Comparison of ENCODE assay signal across 15 mouse cellular contexts in the genomic region with DNA sequence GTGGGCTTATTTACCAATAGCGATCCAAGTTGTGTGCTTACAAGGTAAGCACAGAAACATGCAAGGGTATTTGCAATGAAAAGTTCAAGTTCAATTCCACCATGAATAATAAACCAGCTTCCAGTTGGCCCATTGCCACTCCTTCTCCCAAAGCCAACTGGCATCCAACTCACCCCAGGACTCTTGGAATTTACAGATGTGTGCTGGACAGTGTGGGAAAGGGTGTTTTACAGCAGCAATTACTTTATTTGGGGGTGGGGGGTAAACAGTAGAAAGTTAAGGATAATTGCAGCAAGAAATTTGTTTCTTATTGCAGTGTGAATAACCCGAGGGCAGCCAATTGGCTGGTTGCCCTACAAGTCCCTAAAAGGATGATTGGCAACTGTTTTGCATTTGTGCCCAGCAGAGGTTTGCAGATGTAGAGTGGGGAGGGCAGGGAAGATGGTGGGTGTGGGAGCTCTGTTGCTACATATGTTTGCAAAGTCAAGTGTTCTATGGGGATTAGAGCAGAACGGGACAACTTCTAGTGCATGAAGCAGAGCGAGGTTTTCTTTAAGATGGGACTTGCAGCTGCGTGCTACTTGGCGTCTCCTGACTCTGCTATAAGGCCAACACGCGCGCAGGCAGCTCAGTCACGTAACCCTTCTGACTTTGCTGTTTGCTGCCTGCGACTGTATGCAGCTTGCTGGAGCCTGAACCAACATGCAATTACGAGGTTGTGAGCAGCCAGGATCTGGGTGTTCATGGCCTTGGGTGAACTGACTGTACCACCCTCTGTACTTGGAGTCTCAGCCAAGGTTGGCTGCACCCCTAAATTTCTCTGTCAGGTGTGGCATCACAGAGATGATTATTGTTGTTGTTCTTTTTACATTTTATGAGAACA.
DNase-seq lines count a peak whose midpoint lies in the region; ATAC-seq lines count a peak whose summit lies in the region.
"Had no signal": no experiment of that assay in that cellular context is flagged by ENCODE, and none has a peak within 500 bp of the region (broad histone marks: within the 10 kb centered on the region; RNA-seq: fewer than 3 reads in every experiment).

No protein-coding gene starts in this region.

- H3K4me1 ChIP-seq in forebrain, embryonic 14.5 days (ENCODE audit: control insufficient read depth, insufficient read depth, low read length), result no peaks in the 10 kb centered on the region
- peaks cover 4% of the 10 kb centered on the region; the same call in 1 of the 2 replicates for H3K4me1 ChIP-seq in forebrain, embryonic 12.5 days
- 0 out of 2 replicates have a peak, but pooled peaks cover 2% of the 10 kb centered on the region for H3K4me1 ChIP-seq in hindbrain, embryonic 12.5 days
- H3K4me1 ChIP-seq: liver, embryonic 15.5 days had no signal

- ATAC-seq in forebrain, embryonic 14.5 days, result no peak
- no peak for ATAC-seq in forebrain, embryonic 12.5 days (ENCODE audit: low FRiP score)
- no peak for ATAC-seq in hindbrain, embryonic 12.5 days (ENCODE audit: low FRiP score)

- H3K36me3 ChIP-seq in forebrain, embryonic 14.5 days (ENCODE audit: control insufficient read depth, insufficient read depth, low read length), result no peaks in the 10 kb centered on the region
- H3K36me3 ChIP-seq in forebrain, embryonic 12.5 days (replicated peaks), result no peaks in the 10 kb centered on the region
- no peaks in the 10 kb centered on the region for H3K36me3 ChIP-seq in hindbrain, embryonic 12.5 days
- H3K36me3 ChIP-seq: liver, embryonic 15.5 days had no signal

- H3K9me3 ChIP-seq in forebrain, embryonic 14.5 days (replicated peaks; ENCODE audit: control insufficient read depth, low read length), result no peaks in the 10 kb centered on the region
- no peaks in the 10 kb centered on the region for H3K9me3 ChIP-seq in forebrain, embryonic 12.5 days
- no peaks in the 10 kb centered on the region for H3K9me3 ChIP-seq in hindbrain, embryonic 12.5 days (replicated peaks)
- H3K9me3 ChIP-seq: liver, embryonic 15.5 days had no signal

- DNase-seq in forebrain, embryonic 14.5 days (ENCODE audit: low spot score), result peak; percentile 37
- peak; percentile 5 for DNase-seq in testis, postnatal 14 days (ENCODE audit: low spot score)
- no peak for DNase-seq in testis, postnatal 10 days (ENCODE audit: low spot score)
- DNase-seq in kidney, postnatal 25 days, result peak; percentile 68 to 78
- no peak for DNase-seq in frontal cortex, postnatal 14 days (ENCODE audit: low spot score in 2 of 2)
- DNase-seq in left cerebral cortex, adult 18-20 months (ENCODE audit: low spot score in 2 of 2), result no peak
- DNase-seq: B cell, adult 2 months; cerebellum, adult 9-10 months; right cerebral cortex, adult 18-20 months had no signal

- no peak overlapping the region for H3K4me2 ChIP-seq in forebrain, embryonic 14.5 days (ENCODE audit: low read length)
- no peak overlapping the region for H3K4me2 ChIP-seq in forebrain, embryonic 12.5 days
- no peak overlapping the region for H3K4me2 ChIP-seq in hindbrain, embryonic 12.5 days (replicated peaks)
- H3K4me2 ChIP-seq: heart, embryonic 11.5 days; liver, embryonic 15.5 days had no signal

- H3K4me3 ChIP-seq in forebrain, embryonic 14.5 days (ENCODE audit: low read depth, low read length), result no peak overlapping the region
- no peak overlapping the region for H3K4me3 ChIP-seq in forebrain, embryonic 12.5 days (replicated peaks)
- H3K4me3 ChIP-seq in hindbrain, embryonic 12.5 days, result no peak overlapping the region
- H3K4me3 ChIP-seq: liver, embryonic 15.5 days had no signal

- H3K9ac ChIP-seq in forebrain, embryonic 14.5 days (ENCODE audit: low read length), result no peak overlapping the region
- H3K9ac ChIP-seq in forebrain, embryonic 12.5 days, result no peak overlapping the region
- H3K9ac ChIP-seq in hindbrain, embryonic 12.5 days, result no peak overlapping the region
- H3K9ac ChIP-seq: liver, embryonic 15.5 days had no signal

- H3K27ac ChIP-seq in forebrain, embryonic 14.5 days (ENCODE audit: low read depth, low read length), result no peak overlapping the region
- H3K27ac ChIP-seq in forebrain, embryonic 12.5 days, result no peak overlapping the region
- no peak overlapping the region for H3K27ac ChIP-seq in hindbrain, embryonic 12.5 days
- H3K27ac ChIP-seq: kidney, postnatal 0 days; liver, embryonic 15.5 days; macrophage had no signal

- no peaks in the 10 kb centered on the region for H3K27me3 ChIP-seq in forebrain, embryonic 14.5 days (replicated peaks; ENCODE audit: control insufficient read depth, insufficient read depth, low read length)
- H3K27me3 ChIP-seq in forebrain, embryonic 12.5 days, result no peaks in the 10 kb centered on the region
- H3K27me3 ChIP-seq in hindbrain, embryonic 12.5 days, result no peaks in the 10 kb centered on the region
- H3K27me3 ChIP-seq: liver, embryonic 15.5 days had no signal

- WGBS in forebrain, embryonic 14.5 days, result 74% methylated on average over 12 of the region's 12 CpGs
- 91% methylated on average over 12 of the region's 12 CpGs for WGBS in forebrain, embryonic 12.5 days
- 83% methylated on average over 12 of the region's 12 CpGs for WGBS in hindbrain, embryonic 12.5 days

Comparison
In these comparisons a context has a peak if more than half of its experiments do, and no peak if none do; other contexts are left out.
1. DNase-seq: peak in forebrain, embryonic 14.5 days (single experiment), testis, postnatal 14 days (single experiment) and kidney, postnatal 25 days (2 of 2); none in testis, postnatal 10 days (single experiment), frontal cortex, postnatal 14 days (0 of 2) and left cerebral cortex, adult 18-20 months (0 of 2).